Mouse (Mus musculus) spleen, adult 2 months (tissue): ENCODE data around the gene Apba1.

ENCODE experiments used
- CTCF ChIP-seq: fragments of 200-500 bp; IDR thresholded peaks from 2 replicates; pipeline ENCODE4 v1.5.1; 2011; ENCODE audit warnings: mild to moderate bottlenecking, inconsistent platforms; ENCODE audit not compliant: insufficient read depth, insufficient read length, insufficient replicate concordance; ENCODE audit errors: extremely low read depth
- POLR2A ChIP-seq: fragments of 200-500 bp; IDR thresholded peaks from 2 replicates; pipeline ENCODE4 v1.6.1; 2011; ENCODE audit warnings: low read depth, low read length, inconsistent platforms

DNA sequence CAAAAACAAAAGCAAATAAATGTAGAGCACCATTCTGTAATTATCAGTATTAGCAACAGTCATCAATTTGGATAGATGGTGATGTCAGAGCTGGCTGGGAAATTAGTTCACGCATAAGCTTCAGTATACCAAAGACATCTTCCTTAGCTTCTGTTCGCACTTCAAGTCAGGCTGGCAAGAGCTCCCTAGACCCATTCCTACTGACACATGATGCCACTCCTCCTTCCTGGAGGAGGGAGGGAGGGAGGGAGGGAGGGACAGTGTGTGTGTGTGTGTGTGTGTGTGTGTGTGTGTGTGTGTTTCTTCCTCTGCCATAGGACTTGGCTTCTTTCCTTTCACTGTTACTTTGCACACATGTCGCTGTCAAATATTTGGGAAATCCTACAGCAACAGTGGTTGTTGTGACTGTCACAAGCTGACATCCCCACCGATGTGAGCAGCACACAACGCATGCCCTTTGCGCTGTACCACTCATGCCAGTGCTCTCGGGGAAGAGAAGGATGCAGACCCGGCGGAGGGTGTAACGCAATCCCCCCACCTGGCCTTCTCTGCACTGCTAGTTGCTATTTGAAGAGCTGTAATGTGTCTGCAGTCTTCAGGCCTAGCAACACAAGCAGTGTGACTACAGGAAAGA is 237.2 kb downstream of the Apba1 start:
- no peak for TF ChIP-seq CTCF
- no peak for TF ChIP-seq POLR2A
